Mouse (Mus musculus) right cerebral cortex, postnatal 36 days (tissue): ENCODE data around the gene Cnih2.
"Not testable (repeated sequence)": the region's sequence is repeated elsewhere in the genome, so short reads cannot be mapped to it uniquely, and the experiment has no call there.

ENCODE experiments used
- DNase-seq, 2 experiments: peaks; one replicate each; pipeline ENCODE4 v3.0.0; 2022; ENCODE audit warnings: low spot score in 2 of 2, mixed read lengths in 1 of 2

The Cnih2 gene

DNA sequence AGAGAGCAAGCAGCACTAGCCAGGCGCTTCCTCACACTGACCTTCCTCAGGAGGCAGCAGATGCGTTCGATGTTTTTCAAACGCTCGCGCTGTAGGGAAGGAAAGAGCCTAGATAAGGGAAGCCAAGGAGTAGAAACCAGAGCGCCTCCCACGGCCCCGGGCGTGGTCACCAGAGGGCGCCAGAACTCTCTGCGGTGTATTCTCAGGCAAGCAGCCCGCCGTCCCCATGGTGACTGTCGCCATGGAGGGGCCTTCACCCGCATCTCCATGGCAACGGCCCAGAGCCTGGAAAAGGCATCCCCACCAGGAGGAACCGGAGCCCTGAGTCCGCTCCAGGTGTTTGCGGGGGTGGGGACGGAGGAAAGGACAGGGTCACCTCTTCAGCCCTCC is 4.1 kb downstream of the Cnih2 start:
- DNase-seq = peak; percentile 97 to 98

GRCm38 (mm10) chr19:5093481-5094242 is 4.7 kb downstream of the Cnih2 start:
- no peak for DNase-seq

DNA sequence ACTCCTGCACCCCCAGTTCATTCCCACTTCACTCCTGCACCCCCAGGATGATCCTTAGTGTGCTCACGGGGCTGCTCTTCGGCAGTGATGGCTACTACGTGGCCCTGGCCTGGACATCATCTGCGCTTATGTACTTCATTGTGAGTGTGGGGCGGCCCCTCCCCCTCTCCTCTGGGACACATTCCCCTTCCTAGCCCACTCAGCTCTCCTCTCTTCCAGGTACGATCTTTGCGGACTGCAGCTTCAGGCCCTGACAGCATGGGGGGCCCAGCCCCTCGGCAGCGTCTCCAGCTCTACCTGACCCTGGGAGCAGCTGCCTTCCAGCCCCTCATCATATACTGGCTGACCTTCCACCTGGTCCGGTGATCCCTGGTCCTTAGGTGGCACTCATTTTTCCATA is 6.2 kb downstream of the Cnih2 start:
- DNase-seq = no peak

DNA sequence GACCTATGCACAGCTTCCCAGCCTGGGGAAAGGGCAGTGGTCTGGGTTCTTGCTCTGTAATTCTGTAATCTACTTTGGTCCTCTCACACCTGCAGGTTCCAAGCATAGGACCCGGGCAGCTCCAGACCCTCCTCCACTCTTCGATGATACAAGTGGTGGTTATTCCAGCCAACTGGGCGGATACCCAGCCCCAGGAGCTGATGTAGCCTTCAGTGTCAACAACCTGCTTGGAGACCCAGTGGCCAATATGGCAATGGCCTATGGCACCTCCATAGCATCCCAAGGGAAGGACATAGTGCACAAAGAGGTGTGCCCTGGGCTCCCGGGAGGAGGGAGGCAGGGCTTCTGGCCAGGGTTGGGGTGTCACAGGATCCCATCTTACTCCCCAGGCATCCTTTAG is 9.0 kb downstream of the Cnih2 start:
- DNase-seq = no peak

DNA sequence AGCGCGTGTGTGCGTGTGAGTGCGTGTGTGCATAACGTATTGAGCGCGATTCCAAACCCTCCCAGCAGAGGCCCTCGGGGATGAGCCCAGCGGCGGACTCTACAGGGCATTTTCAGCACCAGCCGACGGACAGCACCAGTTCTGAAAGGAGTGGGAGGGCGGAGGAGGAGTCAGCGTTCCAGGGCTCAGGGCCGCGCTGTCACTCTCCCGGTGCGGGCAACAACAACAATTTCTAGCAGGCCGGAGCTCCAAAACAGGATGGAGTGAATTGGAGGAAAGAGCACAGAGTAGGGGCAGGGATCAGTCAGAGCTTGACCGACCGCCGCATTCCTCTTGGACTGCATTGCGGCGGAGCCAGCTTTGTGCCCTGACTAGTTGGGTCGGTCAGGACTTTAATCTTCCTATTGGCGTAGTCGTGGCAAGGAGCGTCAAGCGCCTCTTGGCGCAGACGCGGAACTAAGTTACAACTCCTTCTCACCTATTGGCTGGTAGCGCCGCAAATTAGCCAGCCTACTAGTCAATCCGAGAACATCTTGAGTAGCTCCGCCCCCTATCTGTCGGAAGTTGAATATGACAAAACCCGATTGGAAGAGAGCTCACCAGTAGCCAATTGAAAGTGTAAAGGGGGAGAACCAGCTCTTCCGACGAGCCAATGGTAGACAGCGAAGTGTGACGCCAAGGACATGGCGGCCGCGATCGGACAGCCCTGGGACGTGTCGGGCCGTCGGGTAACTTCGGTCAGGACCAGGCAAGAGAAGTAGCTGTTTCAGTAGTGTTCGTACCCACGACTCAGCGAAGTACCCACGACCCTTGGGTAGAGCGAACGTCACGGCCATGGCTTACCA is 10.2 kb downstream of the Cnih2 start, which contains the start of gene Yif1a:
Gene Yif1a, plus strand, starts transcription at position 655 of the 845 bp plus-strand sequence.
- DNase-seq = peak; percentile 95 to 98

DNA sequence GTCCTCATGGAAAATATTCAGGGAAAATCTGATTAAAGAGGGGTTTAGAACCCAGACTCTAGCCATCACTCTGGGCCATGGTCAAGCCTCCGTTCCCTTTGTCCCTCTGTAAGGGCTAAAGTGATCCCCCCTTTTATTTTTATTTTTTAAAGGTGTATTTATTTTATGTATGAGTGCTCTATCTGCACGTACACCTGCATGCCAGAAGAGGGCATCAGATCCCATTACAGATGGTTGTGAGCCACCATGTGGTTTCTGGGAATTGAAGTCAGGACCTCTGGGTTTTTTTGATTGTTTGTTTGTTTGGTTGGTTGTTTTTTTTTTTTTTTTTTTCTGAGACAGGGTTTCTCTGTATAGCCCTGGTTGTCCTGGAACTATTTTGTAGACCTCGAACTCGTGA is 11.8 kb downstream of the Cnih2 start:
- DNase-seq = not testable (repeated sequence)

DNA sequence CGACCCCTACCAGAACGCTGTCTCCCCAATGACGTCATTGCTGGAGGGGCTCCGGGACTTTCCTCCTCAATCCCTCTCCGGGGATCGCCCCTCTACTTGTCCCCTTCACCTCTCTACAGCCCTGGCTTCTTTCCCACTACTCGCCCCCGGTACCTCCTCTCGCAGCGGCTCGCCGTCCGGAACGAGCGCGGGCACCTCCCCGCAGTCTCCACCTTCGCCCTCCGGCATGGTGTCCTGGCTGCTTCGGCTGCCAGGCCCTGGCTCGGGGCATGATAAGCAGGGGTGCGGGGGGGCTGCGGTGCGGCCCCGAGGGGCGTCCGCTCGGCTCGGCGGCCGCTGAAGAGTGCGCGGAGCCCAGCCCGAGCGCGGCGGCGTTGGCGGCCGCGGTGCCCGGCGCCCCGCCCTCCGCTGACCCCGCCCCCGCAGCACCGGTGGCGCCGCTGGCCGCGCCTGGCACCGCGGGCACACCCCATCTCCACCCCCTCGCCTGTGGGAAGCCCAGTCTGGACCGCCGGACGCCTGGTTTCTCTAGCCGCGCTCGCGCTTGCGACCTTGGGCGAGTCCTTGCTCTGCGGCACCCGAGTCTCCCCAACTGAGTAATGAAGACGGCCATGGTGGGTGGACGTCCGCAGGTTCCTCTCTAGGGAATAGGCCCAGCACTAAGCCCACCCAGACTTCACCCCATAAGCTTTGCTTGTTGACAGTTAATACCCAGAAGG is 13.0 kb downstream of the Cnih2 start, which contains the start of gene Tmem151a:
Gene Tmem151a, minus strand, starts transcription at position 387 of the 719 bp plus-strand sequence.
- DNase-seq = no peak

- DNase-seq = no peak
These were observed 13.5 kb downstream of the Cnih2 start for GRCm38 (mm10) chr19:5084834-5085144.

GRCm38 (mm10) chr19:5083961-5084833 is 14.1 kb downstream of the Cnih2 start:
- DNase-seq = no peak

GRCm38 (mm10) chr19:5082596-5082995 is 15.7 kb downstream of the Cnih2 start:
- DNase-seq = peak in 1 of 2 experiments; percentile 28

- DNase-seq = no peak
These were observed 16.3 kb downstream of the Cnih2 start for GRCm38 (mm10) chr19:5082005-5082404.

GRCm38 (mm10) chr19:5079279-5079678 is 19.0 kb downstream of the Cnih2 start:
- no peak for DNase-seq

DNA sequence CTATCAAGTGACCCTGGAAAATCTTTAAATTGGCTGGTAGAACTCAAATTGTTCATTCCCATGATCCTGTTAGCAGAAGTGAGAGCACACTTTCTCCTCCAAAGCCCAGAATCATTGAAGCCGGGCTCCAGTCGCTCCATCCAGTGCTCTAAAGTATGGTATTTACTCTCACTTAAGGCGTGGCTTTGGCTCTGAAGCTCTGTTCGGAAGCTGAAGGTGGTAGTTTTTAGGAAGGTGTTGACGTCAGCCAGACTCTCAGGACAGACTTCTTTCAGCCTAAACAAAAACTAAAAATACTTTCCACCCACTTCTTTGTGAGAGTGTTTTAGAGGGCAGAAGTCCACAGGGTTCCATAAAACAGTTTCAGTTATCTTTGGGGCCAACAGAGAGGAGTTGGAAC is 24.8 kb downstream of the Cnih2 start:
- no peak for DNase-seq

DNA sequence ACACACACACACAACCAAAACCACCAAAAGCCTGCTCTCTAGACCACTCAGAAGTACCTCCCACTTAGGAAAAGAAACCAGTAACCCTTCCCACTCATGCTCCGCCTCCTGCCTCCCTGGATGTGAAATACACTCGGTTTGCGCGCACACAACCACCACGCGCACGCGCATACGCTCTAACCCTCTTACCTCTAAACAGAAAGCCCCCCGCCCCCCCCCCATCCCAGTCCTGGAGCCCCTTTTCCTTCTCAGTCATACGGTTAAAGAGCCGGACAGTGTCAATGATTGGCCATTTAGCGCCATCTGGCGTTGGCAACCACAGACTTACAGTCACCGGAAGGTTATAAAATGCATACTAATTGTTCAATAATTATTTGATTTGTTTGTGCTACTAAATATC is 25.3 kb downstream of the Cnih2 start:
- DNase-seq = no peak

DNA sequence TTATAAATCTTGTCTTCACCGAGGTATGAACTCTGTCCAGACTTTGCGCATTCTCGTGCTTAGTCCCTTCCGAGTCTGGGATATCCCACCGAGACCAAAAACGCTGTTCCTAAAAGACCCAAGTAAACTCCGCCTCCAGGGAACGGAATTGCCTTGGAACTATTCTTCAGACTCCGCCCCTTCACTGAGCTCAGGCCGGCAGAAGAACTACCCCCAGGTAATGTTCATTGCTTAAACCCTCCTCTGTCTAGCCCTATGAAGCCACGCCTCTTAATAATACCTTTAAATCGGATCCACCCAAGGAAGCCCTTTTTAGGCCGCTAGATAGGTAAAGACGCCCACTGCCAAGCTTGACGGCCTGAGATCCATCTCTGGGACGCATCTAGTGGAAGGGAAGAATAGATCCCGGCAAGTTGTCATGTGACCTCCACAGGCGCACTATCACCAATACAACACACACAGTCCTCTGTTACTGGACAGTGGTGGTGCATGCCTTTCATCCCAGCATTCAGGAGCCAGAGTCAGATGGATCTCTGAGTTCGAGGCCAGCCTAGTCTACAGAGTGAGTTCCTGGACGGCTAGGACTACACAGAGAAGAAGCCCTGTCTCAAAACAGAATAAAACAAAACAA is 25.8 kb downstream of the Cnih2 start:
- DNase-seq = no peak

DNA sequence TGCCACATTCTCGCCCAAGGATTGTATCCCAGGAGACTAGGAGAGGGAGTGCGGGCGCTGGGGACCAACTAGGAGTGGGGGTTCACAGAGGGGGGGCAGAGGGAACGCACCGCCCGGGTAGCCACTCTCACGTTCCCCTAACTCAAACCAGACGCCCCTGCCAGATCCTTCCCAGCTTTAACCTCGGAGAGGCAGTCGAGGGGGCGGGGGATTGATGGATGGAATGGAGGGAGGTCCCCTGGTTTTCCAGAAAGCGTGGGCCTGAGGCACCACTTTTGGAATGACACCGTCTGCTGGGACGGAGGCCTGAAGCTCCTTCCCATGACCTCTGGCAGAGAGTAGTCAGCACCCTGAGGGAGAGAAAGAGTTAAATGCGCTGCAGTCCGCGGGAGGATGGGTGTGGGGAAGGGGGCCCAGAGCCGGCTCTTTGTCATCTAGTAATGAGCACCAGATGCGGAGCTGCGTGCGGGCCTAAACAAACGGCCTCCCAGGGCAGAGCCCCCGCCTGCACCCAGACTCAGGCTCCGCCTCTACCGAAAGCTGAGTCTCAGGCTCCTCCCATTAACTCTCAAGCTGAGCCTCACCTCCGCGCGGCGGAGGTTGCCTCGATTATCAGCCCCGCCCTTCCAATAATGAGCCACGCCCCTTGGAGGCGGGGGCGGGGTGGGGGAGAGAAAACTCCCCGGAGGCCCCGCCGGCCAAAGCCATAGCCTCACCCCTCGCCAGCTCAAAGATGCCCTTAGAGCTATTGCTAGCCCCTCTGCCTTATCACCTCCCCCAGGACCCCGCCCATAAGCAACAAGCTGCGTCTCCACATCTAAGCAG is 26.6 kb downstream of the Cnih2 start:
- no peak for DNase-seq

GRCm38 (mm10) chr19:5071077-5071476 is 27.2 kb downstream of the Cnih2 start:
- no peak for DNase-seq

DNA sequence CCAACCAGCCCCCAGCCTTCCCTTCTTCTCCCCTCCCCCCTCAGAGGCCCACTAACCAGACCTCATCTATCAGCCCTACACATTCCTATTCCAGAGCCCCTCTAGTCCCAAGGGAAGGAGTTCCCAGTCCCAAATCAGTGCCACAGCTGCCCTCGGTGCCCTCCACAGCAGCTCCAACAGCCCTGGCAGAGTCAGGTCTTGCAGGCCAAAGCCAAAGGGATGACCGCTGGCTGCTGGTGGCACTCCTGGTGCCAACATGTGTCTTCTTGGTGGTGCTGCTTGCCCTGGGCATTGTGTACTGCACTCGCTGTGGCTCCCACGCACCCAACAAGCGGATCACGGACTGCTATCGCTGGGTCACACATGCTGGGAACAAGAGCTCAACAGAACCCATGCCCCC is 28.3 kb downstream of the Cnih2 start:
- DNase-seq = no peak

GRCm38 (mm10) chr19:5069486-5069885 is 28.8 kb downstream of the Cnih2 start:
- DNase-seq = no peak
